Mouse (Mus musculus): ENCODE results near the gene Por. TPM values are rescaled to one million over a fixed set of nuclear protein-coding genes. Genes with fewer than 3 reads are reported as not detected.

The Por gene
- total and polyA plus RNA-seq, 2 experiments from 2014 or later, result 89.5 to 96.1 TPM

- H3K4me2 ChIP-seq (ENCODE audit: low read depth), result no peak overlapping the region
- DNase-seq (no peak), ATAC-seq (no peak)
- peak; percentile 55 for TF ChIP-seq CTCF (IDR thresholded peaks at IDR 0.05; ENCODE audit: low read depth)
- WGBS, result 79% methylated on average over 7 of the region's 7 CpGs
- H3K4me1 ChIP-seq (ENCODE audit: insufficient read depth), result no peaks in the 10 kb centered on the region
- H3K9ac ChIP-seq, result no peak overlapping the region
- H3K36me3 ChIP-seq (ENCODE audit: insufficient read depth), result peaks cover 76% of the 10 kb centered on the region
- no peak overlapping the region for H3K27ac ChIP-seq (ENCODE audit: low read depth, low read length)
- no peaks in the 10 kb centered on the region for H3K27me3 ChIP-seq (ENCODE audit: insufficient read depth, low read length)
- H3K4me3 ChIP-seq (ENCODE audit: low read depth, low read length), result no peak overlapping the region
- H3K9me3 ChIP-seq (ENCODE audit: low read length), result no peaks in the 10 kb centered on the region
Measured at GRCm38 (mm10) chr5:135737154-135737553, 67.3 kb downstream of the Por start.

GRCm38 (mm10) chr5:135738266-135738665 lies 68.4 kb downstream of the Por start:
- no peak for TF ChIP-seq CTCF (IDR thresholded peaks at IDR 0.05; ENCODE audit: low read depth)
- H3K27me3 ChIP-seq (ENCODE audit: insufficient read depth, low read length), result no peaks in the 10 kb centered on the region
- DNase-seq, result no peak
- H3K4me3 ChIP-seq (ENCODE audit: low read depth, low read length), result no peak overlapping the region
- H3K4me2 ChIP-seq (ENCODE audit: low read depth), result no peak overlapping the region
- no peak overlapping the region for H3K9ac ChIP-seq
- H3K9me3 ChIP-seq (ENCODE audit: low read length), result no peaks in the 10 kb centered on the region
- ATAC-seq, result no peak
- whole genome bisulfite sequencing, result 22% methylated on average over 6 of the region's 6 CpGs
- H3K27ac ChIP-seq (ENCODE audit: low read depth, low read length), result no peak overlapping the region
- H3K36me3 ChIP-seq (ENCODE audit: insufficient read depth), result peaks cover 65% of the 10 kb centered on the region
- H3K4me1 ChIP-seq (ENCODE audit: insufficient read depth), result peaks cover 3% of the 10 kb centered on the region; the same call in 1 of the 2 replicates

- Histone ChIP-seq H3K9me3 (ENCODE audit: low read length) (no peaks in the 10 kb centered on the region), H3K9ac (no peak overlapping the region), H3K4me1 (ENCODE audit: insufficient read depth) (peaks cover 4% of the 10 kb centered on the region; the same call in 1 of the 2 replicates), H3K4me2 (ENCODE audit: low read depth) (no peak overlapping the region), H3K4me3 (ENCODE audit: low read depth, low read length) (no peak overlapping the region), H3K36me3 (ENCODE audit: insufficient read depth) (peaks cover 27% of the 10 kb centered on the region), H3K27ac (ENCODE audit: low read depth, low read length) (no peak overlapping the region), H3K27me3 (ENCODE audit: insufficient read depth, low read length) (no peaks in the 10 kb centered on the region)
- no peak for TF ChIP-seq CTCF (IDR thresholded peaks at IDR 0.05; ENCODE audit: low read depth)
- no peak for DNase-seq
- no peak for ATAC-seq
- 65% methylated on average over 10 of the region's 10 CpGs for WGBS
Measured at GRCm38 (mm10) chr5:135742156-135742555, 72.3 kb downstream of the Por start.

GRCm38 (mm10) chr5:135742941-135743740 lies 73.3 kb downstream of the Por start:
- peak; percentile 74 for ATAC-seq
- Histone ChIP-seq H3K27me3 (ENCODE audit: insufficient read depth, low read length) (no peaks in the 10 kb centered on the region), H3K36me3 (ENCODE audit: insufficient read depth) (peaks cover 22% of the 10 kb centered on the region), H3K27ac (ENCODE audit: low read depth, low read length) (0 out of 2 replicates have a peak overlapping the region, but pooled peaks have one; percentile 36), H3K4me3 (ENCODE audit: low read depth, low read length) (peak overlapping the region; percentile 89), H3K9ac (peak overlapping the region; percentile 87), H3K4me1 (ENCODE audit: insufficient read depth) (peaks cover 4% of the 10 kb centered on the region; the same call in 1 of the 2 replicates), H3K9me3 (ENCODE audit: low read length) (no peaks in the 10 kb centered on the region), H3K4me2 (ENCODE audit: low read depth) (peak overlapping the region; percentile 91)
- peak; percentile 63 for DNase-seq
- TF ChIP-seq CTCF (IDR thresholded peaks at IDR 0.05; ENCODE audit: low read depth), result no peak
- WGBS, result 22% methylated on average over 18 of the region's 18 CpGs

GRCm38 (mm10) chr5:135743741-135744609 lies 74.1 kb downstream of the Por start, which contains the start of gene Tmem120a:
TSS of gene Tmem120a (minus strand) at chr5:135744448.
- Histone ChIP-seq H3K27me3 (ENCODE audit: insufficient read depth, low read length) (no peaks in the 10 kb centered on the region), H3K4me2 (ENCODE audit: low read depth) (peak within 1 kb of the TSS; percentile 91), H3K27ac (ENCODE audit: low read depth, low read length) (peak within 1 kb of the TSS; percentile 36; the same call in 1 of the 2 replicates), H3K9ac (peak within 1 kb of the TSS; percentile 87), H3K36me3 (ENCODE audit: insufficient read depth) (peaks cover 22% of the 10 kb centered on the region), H3K4me1 (ENCODE audit: insufficient read depth) (peaks cover 4% of the 10 kb centered on the region; the same call in 1 of the 2 replicates), H3K9me3 (ENCODE audit: low read length) (no peaks in the 10 kb centered on the region), H3K4me3 (ENCODE audit: low read depth, low read length) (peak within 1 kb of the TSS; percentile 89)
- under 1% methylated on average over 60 of the region's 60 CpGs for WGBS
- ATAC-seq, result peak; percentile 97
- no peak for TF ChIP-seq CTCF (IDR thresholded peaks at IDR 0.05; ENCODE audit: low read depth)
- peak; percentile 94 for DNase-seq

GRCm38 (mm10) chr5:135744742-135745141 lies 74.9 kb downstream of the Por start:
- peak overlapping the region; percentile 91 for H3K4me2 ChIP-seq (ENCODE audit: low read depth)
- H3K4me3 ChIP-seq (ENCODE audit: low read depth, low read length), result peak overlapping the region; percentile 89
- H3K27ac ChIP-seq (ENCODE audit: low read depth, low read length), result no peak overlapping the region; the same call in 1 of the 2 replicates
- H3K9ac ChIP-seq, result no peak overlapping the region
- peaks cover 18% of the 10 kb centered on the region for H3K36me3 ChIP-seq (ENCODE audit: insufficient read depth)
- 15% methylated on average over 12 of the region's 12 CpGs for WGBS
- H3K9me3 ChIP-seq (ENCODE audit: low read length), result no peaks in the 10 kb centered on the region
- DNase-seq (no peak), ATAC-seq (no peak)
- no peak for TF ChIP-seq CTCF (IDR thresholded peaks at IDR 0.05; ENCODE audit: low read depth)
- no peaks in the 10 kb centered on the region for H3K27me3 ChIP-seq (ENCODE audit: insufficient read depth, low read length)
- peaks cover 4% of the 10 kb centered on the region; the same call in 1 of the 2 replicates for H3K4me1 ChIP-seq (ENCODE audit: insufficient read depth)

Data from forebrain, postnatal 0 days (tissue).